Mouse (Mus musculus): Measurements from ENCODE around the gene Cachd1.

The Cachd1 gene

DNA sequence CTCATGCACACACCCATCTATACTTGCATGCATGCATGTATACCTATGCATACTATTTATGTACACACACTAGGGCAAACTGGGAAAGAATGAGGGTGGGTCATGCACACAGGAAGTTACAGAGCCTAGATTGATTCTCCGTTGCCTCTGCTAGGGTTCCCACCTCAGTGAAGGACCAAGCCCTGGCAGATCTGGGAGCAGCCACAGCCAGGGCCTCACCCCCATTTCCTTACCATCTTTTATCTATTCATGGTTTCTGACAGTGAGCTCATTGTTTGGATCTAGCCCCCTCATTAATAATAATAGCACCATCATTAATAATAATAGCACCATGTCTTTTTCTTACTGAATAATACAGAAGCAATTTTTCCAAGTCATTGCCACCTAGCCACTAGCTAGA, 143.9 kb downstream of the Cachd1 start:
- no peak for DNase-seq (ENCODE audit: low spot score in 2 of 2)

DNA sequence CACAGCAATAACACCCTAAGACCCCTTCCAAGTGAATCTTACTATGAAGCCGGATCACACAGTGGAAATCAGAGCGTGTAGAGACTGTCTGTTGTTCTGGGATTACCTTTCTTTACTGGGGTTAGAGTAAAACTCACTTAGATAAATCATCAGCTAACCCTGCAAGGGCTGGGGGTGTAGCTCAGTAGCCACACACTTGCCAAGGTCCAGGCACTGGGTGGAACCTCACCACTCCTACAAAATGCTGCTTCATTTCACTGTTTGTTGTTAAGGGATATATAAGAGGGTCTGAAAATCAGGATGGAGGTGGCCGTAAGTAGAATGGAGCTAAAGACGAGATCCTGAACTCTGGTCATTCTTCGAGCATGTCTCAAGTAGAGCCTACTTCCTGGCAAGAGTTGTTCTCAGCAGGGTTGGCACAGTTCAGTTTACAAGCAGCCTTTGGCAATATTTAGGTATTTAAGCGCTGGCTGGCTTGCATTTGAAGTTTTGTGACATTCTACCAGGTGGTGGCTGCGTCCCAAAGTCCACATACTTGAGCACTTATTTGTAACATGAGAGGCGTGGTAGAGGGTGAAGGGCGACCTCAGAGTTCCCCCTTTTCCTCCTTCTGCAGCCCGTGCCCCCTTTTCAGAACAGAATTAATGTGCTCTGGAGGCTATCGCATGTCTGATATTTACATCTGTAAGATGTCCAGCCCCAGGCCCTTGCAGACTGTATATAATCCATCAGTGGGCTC, 146.5 kb downstream of the Cachd1 start:
- no peak for DNase-seq (ENCODE audit: low spot score in 2 of 2)

DNA sequence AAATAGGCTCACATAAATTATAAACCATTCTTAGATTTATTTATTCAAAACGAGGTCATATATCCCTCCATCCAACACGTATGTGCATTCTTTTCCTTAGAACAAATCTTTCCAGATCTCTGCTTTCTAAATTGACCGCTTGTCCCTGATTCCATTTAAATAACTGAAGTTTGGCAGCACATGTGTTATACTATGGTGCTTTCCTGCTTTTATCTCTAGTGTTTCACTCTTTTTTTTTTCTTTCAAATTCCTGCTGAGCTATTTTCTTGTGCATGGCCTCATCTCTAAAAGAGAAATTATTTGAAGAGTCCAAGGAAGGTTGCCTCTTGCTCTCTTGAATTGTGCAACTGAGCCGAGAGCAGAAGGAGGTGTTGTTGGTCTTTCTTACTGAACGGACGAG, 147.1 kb downstream of the Cachd1 start:
- DNase-seq (ENCODE audit: low spot score in 2 of 2): no peak

DNA sequence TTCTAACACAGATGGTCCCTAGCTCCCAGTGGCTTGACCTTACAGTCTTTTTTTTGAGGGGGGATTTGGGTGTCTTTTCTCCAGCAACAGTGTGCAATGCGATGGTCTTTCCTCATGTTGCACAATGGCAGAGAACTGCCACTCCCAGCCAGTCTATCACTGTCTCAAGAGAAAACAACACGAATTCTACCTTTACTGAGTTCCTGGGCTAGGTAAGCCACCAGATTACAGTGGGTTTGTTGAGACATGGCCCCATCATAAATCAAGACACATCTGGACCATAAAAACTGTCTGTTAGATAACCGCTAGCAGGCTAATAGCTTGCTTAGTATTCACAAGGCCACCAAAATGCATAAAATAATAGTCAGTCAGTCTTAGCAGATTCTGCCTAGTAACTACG, 147.8 kb downstream of the Cachd1 start:
- DNase-seq (ENCODE audit: low spot score in 2 of 2): no peak

DNA sequence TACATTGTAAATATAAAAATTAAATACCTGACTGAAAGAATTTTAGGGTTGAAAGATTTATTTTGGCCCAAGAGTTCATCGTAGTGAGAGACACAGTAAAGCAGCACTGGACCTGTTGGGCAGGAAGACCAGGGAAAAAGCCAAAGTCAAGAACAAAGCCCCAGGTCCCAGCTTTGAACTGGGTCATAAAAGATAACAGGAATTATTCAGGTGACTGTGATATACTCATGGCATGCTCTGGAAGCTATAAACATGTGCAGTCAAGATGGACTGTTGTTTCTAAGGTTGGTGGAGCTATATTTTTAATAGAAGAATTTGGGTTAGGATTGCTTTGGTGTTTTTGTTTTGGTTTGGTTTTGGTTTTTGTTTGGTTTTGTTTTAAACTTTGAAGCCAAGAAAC, 148.7 kb downstream of the Cachd1 start:
- no peak for DNase-seq (ENCODE audit: low spot score in 2 of 2)

DNA sequence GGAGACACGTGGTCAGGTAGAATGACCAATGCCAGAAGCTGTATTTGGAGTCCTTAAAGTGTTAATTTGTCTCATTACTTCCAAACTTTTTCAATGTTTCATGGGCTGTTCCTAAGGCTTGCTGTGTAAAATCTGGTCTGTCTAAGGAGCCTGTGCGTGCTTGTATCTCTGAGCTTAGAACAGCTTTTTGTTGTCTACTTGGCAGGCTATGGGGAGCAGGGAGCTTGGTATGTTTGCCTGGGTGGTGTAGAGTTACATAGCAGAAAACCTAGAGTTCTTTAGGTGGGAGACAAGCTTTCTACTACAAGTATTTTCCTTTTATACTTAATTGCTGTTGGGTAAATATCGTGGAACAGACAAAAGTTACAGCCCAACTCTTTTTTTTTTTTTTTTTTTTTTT, 150.1 kb downstream of the Cachd1 start:
- no peak for DNase-seq (ENCODE audit: low spot score in 2 of 2)

DNA sequence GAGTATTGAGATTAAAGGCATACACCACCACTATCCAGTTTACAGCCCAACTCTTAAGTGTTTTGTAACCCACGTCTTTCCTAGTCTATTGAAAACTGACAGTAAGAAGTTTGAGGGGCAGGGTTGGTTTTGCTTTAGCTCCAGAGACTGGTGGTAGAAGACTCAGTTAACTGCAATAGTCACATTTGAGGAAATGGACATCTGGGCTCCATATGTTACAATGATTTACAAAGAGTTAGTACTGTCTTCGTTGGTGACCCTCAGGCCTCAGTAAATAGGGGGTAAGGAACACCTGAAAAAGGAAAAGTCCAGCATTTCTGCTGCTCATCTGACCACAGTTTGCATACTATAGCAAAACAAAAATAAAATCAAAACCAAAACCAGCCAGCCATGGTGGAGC, 150.6 kb downstream of the Cachd1 start:
- DNase-seq (ENCODE audit: low spot score in 2 of 2): no peak

DNA sequence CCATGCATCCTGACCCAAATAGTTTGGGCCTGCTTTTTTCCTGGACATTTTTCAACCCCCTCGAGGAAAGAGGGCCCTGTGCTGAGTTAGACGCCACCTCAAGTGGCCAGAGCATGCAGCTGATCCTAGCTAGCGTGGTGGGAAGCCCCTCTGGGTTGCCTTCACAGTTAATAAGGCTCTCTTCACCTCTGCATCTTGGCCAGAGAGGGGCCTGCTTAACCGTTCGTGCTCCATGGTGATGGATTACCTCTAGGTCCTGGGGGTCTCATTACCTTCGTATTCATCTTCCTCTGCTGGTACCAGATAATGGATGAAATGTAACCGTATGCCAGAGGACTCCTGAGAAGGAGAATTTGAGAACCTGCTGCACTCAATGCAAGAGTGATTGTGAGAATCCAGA, 167.2 kb downstream of the Cachd1 start:
- DNase-seq (ENCODE audit: low spot score in 2 of 2): no peak

DNA sequence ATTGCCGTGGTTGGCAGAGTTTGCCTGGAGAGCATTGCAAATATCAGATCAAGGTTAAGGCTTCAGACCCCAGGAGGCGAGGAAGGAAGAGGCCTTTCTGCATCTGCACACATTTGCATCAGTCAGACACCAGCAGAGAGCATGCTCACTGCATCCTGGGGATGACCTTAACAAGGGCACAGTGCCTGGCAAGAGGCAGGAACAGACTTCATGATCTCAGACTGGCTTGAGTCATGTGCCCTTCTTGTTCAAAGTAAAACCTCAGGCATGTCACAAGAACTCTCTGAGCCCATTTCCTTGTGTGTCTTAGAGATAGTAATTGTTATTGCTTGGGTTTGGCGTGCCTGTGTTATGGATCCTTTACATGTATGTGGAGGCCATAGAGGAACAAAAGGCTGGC, 167.8 kb downstream of the Cachd1 start:
- no peak for DNase-seq (ENCODE audit: low spot score in 2 of 2)

DNA sequence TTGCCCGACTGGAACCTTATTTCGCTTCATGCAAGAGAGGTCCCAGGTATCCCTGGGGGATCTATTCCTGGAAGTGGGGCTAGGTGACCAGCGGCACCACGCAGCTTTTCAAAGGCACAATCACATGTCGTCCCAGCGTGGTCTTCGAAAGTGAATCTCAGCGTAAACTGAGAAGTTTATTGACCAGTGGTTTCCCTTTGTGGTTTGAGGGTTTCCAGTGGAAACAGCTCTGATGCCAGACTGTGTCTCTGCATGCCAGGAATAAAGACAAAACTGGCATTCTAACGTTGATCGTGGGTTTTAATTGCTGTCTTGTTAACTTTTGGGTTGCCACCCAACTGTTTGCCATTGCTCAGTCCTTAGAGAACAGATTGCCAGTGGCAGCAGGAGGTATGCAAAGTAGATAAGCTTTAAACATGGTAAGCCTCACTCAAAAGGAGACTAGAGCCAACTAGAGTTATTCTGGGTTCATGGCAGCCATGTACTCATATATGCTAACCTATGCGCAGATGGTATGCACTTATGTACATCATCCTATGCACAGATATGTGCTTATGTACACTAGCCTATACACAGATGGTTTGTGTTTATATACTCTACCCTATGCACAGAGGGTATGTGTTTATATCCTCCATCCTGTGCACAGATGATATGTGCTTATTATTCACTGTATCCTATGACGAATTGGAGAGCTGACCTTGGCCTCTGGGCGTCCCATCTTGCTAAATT, 168.9 kb downstream of the Cachd1 start:
- no peak for DNase-seq (ENCODE audit: low spot score in 2 of 2)

DNA sequence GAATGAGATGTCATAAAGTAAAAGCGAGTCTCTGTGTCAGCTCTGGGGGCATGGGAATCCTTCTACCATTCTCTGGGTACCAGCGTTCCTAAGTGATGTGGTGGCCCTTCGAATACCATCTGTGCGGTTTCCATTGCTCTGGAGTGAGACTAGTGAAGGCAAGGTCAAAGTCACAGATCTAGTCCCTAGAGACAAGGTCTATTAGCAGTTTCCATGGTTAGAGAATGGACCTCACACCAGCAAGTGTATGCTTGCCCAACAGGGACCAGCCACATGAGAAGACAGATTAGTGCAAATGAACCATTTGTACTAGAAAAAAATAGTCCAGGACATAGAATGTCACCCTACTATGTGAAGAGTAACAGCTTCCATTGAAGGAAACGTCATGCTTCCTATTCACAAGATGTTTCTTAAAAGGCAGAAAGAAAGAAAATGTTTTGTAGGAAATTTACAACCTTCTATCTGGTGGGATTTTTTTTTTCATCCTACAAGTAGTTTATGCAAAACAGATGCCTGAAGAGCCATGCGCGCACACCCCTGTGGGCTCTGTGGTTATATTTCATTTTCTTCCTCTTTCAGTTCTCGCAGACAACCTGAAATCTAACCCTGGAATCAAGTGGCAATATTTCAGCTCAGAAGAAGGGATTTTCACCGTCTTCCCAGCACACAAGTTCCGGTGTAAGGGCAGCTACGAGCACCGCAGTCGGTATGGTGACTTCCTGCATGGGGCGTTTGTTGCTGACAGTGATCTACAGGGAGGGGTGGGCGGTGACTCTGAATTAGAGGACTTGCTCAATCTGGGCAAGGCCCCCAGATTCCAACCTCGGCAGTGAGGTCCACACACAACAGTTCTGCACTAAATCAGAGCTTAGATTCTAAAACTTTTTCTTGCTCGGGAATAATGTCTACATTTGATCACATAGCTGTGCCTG, 172.3 kb downstream of the Cachd1 start:
- no peak for DNase-seq (ENCODE audit: low spot score in 2 of 2)

DNA sequence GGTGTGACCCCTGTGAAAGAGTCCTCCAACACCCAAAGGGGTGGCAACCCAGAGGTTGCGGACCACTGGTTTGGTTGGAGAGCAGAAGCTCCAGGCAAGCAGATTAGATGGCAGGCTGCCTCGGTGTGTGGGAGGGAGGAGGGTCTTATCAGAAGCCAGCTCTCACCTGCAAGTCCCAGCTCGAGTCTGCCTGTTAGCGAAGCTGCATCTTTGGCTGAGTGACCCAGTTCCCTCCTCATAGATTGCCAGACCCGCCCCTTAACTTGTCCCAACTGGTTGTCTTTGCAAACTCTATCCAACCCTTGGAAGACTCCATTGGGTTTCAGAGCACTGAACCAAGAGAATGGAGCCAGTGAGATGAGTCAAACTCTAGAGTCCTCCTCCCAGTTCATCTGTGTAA, 173.8 kb downstream of the Cachd1 start:
- DNase-seq (ENCODE audit: low spot score in 2 of 2): no peak

DNA sequence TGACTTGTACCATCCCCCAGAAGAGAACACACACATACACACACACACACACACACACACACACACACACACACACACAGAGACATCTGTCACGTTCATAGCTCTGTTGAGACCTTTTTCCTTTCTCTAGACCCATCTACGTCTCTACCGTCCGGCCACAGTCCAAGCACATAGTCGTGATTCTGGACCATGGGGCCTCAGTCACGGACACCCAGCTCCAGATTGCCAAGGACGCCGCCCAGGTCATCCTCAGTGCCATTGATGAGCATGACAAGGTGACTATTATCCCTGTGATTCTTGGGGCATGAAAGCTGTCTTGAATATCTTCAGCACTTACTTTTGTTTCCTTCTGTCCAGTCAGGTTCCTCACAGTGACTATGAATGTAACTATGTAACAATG, 175.4 kb downstream of the Cachd1 start:
- no peak for DNase-seq (ENCODE audit: low spot score in 2 of 2)

DNA sequence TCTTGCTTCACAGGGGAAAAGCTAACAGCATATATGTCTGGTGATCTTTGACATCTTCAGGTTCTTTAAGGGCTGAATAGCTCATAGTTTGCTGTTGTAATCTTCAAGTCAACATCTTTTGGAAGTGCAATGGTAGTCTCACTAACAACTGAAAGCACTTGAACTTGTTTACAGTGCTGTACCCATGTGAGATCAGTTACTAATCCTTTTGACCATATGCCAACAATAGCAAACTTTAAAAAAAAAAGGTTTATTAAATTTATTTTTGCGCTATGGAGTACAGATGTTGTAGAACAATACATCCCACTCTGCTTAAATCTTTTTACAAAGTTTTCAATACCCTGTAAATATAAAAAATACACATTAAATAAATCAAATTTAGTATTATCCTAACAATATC, 186.9 kb downstream of the Cachd1 start:
- no peak for DNase-seq (ENCODE audit: low spot score in 2 of 2)

DNA sequence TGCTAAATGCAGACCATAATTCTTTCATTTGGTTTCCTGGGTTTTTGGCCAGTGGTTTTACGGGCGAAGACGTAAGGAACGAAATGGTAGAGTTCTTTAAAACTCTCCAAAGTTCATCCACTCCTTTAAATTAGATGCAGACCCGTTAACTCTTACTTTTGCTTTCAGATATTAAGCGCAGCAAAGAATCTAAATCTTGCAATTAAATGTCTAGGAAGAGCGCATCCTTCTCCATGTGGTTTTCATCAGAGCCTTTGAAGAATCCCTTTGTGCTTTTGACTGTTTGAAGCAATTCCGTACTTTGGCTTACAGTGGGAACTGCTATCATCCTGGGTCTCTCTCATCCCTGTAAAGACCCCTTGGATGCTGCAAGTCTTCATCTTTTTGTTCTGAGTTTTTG, 187.3 kb downstream of the Cachd1 start:
- DNase-seq (ENCODE audit: low spot score in 2 of 2): no peak

DNA sequence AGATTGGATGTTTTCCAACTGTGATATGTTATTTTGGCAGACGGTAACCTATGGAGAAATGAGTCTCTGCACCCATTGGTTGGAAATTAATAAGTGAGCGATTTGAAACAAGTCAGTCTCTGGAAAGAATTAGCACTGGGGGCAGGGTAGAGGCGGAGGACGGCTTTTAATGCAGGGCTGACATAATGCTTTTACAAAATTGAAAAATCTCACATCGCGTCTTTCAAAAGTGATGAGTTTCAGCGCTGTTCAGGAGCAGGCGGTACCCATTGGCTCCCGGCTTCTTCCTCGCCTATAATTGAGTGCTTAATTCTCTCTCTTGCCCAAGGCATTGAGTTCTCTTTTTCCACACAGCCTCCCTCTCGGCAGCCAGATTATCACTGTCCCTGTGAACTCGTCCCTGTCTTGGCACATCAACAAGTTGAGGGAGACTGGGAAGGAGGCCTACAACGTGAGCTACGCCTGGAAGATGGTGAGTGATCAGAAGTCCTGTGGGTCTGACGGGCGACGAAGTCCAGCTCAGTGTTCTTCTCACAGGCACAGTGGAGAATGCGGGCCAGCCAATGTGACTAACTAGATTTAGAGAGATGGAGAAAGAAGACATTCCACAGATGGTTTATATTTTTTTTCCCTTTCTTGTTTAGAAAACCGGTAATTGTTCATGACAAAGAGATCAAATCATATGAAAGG, 191.4 kb downstream of the Cachd1 start:
- DNase-seq (ENCODE audit: low spot score in 2 of 2): no peak

DNA sequence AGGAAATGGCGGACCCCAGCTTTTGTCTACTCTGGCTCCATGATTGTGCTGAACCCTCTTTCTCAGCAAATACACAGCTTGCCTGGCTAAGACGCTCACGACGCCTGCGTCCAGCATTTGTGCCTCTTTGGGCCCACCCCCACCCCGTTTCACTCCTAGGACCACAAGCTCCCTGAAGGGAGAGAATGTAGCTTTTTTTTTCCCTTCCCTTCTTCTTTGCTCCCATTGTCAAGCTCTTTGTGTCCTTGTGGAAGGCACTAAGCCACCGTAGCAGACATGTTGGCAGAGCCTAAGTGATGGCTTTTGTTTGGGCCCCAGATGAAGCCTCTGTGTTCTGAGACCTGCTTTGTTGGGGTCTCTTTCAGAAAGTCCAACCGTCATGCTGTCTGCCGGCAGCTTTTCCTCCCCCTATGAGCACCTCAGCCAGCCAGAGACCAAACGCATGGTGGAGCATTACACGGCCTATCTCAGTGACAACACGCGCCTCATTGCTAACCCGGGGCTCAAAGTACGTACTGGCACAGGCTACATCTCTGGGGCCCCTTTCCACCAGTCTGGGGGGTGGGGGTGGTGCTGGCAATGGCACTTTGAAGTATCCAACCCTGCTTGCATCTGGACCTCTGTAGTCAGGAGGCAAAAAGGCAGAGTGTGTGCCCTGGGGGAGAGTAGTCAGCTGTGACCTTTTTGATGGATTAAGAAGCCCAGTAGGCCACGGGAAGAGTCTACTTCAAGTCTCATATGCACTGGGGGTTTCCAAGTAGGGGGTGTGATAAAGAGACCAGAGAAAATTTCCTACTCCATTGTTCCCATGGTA, 197.4 kb downstream of the Cachd1 start:
- no peak for DNase-seq (ENCODE audit: low spot score in 2 of 2)

DNA sequence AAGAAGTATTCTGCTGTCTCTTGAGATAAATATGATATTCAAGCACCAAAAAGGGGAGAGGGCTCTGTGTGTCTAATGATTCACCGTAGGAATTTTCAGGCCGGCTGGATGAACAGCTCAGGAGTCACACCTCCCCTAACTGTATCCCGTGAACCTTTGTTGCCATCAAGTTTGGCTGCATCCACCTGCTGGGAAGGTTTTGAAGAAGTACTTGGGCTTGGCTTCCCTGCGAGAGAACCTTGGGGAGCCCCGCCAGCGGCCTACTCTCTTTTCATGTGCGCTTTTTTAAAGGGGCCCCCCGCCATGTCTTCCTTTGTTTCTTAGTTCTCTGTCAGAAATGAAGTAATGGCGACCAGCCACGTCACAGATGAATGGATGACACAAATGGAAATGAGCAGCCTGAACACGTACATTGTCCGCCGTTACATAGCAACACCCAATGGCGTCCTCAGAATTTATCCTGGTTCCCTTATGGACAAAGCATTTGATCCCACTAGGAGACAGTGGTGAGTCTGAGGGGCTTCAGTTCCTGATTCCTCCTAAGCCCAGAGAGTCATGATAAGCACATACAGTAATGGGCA, 198.1 kb downstream of the Cachd1 start:
- no peak for DNase-seq (ENCODE audit: low spot score in 2 of 2)

DNA sequence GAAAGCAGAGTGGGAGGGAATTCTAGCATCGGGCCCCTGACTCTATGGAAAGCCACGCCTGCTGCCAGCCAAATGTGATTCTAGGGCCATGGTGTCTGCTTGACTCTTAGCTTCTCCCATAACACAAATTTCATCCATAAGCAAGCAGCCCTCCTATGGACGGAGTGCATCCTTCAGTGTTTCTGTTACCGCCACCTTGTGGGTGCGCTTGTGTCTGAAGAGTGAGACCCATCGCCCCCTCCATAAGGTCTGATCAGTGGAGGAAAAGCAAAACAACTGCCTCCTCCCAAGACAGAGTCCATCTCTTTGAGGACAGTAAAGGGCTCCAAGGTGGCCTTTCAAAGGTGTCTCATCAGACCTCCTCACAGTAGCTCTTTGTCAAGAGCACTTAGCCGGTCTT, 201.0 kb downstream of the Cachd1 start:
- no peak for DNase-seq (ENCODE audit: low spot score in 2 of 2)

DNA sequence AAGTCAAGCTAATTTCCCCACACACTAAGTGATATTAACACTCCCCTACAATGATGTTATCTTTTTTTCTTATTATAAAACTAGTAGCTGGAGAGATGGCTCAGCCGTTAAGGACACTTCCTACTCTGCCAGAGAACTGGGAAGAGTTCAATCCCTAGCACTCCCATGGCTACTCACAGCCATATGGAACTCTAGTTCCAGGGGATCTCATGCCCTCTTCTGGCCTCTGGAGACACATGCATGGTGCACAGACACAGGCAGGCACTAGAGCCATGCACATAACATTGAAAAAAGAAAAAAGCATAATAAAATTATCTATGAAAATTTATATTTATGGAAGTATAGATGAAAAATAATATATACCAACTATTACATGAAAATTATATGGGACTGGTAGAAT, 210.7 kb downstream of the Cachd1 start:
- no peak for DNase-seq (ENCODE audit: low spot score in 2 of 2)

Measured in thymus, postnatal 10 days (tissue).